Mouse (Mus musculus) embryonic facial prominence, embryonic 15.5 days (tissue): ENCODE data around the gene Fut2. TPM values are rescaled to one million over a fixed set of nuclear protein-coding genes. Genes with fewer than 3 reads are reported as not detected.

Experiments used
- ATAC-seq: fragments of 200-750 bp; cut with Nextera tagmentation; 2 replicates; pipeline ENCODE4 v1.8.0; 2017; ENCODE audit warnings: low read depth, moderate TSS enrichment; ENCODE audit not compliant: insufficient number of reproducible peaks, low FRiP score, low TSS enrichment
- H3K27ac ChIP-seq: fragments of 300-500 bp; sonication (generic); replicated peaks from 2 replicates; pipeline ENCODE4 v1.5.1; 2015; ENCODE audit warnings: mild to moderate bottlenecking, inconsistent platforms
- H3K27me3 ChIP-seq: fragments of 300-500 bp; sonication (generic); 2 replicates; pipeline ENCODE4 v1.6.1; 2015; ENCODE audit warnings: inconsistent platforms
- H3K36me3 ChIP-seq: fragments of 300-500 bp; sonication (generic); 2 replicates; pipeline ENCODE4 v1.6.1; 2015; ENCODE audit warnings: mild to moderate bottlenecking, inconsistent platforms
- H3K4me1 ChIP-seq: fragments of 300-500 bp; sonication (generic); 2 replicates; pipeline ENCODE4 v1.6.1; 2015; ENCODE audit warnings: inconsistent platforms
- H3K4me2 ChIP-seq: fragments of 300-500 bp; sonication (generic); replicated peaks from 2 replicates; pipeline ENCODE4 v1.6.1; 2015; ENCODE audit warnings: mild to moderate bottlenecking, inconsistent platforms
- H3K4me3 ChIP-seq: fragments of 300-500 bp; sonication (generic); replicated peaks from 2 replicates; pipeline ENCODE4 v1.5.1; 2015; ENCODE audit warnings: mild to moderate bottlenecking, inconsistent platforms
- H3K9ac ChIP-seq: fragments of 300-500 bp; sonication (generic); 2 replicates; pipeline ENCODE4 v1.6.1; 2015; ENCODE audit warnings: inconsistent platforms
- H3K9me3 ChIP-seq: fragments of 300-500 bp; sonication (generic); replicated peaks from 2 replicates; pipeline ENCODE4 v1.6.1; 2016; ENCODE audit warnings: inconsistent platforms
- WGBS: fragments of 180-500 bp; shearing (Covaris S2); methylation state at CpG from one replicate; pipeline ENCODE4 v1.1.7; 2015; 5-methylcytosine and 5-hydroxymethylcytosine counted together
- polyA plus RNA-seq: library from polyadenylated mRNA; unstranded; fragments of >200 nt; fragmentation: Nextera tagmentation; extraction: Ambion mirVana; gene quantifications from 2 replicates; pipeline ENCODE4 v1.2.1, GENCODE M21; 2015

The Fut2 gene
- polyA plus RNA-seq, 1 experiment from 2014 or later: 6.5 TPM

GRCm38 (mm10) chr7:45619592-45619991, 46.6 kb downstream of the Fut2 start:
- Histone ChIP-seq H3K36me3 (no peaks in the 10 kb centered on the region), H3K4me2 (no peak overlapping the region), H3K27me3 (peaks cover 19% of the 10 kb centered on the region), H3K27ac (no peak overlapping the region), H3K9ac (no peak overlapping the region), H3K4me3 (no peak overlapping the region), H3K9me3 (no peaks in the 10 kb centered on the region), H3K4me1 (peaks cover 28% of the 10 kb centered on the region)
- ATAC-seq: no peak
- 75% methylated on average over 5 of the region's 5 CpGs for WGBS

GRCm38 (mm10) chr7:45618316-45618715, 47.9 kb downstream of the Fut2 start:
- H3K4me2 ChIP-seq: no peak overlapping the region; the same call in 1 of the 2 replicates
- H3K27me3 ChIP-seq: peaks cover 19% of the 10 kb centered on the region
- no peaks in the 10 kb centered on the region for H3K9me3 ChIP-seq
- H3K36me3 ChIP-seq: no peaks in the 10 kb centered on the region
- H3K27ac ChIP-seq: no peak overlapping the region
- no peak for ATAC-seq
- H3K9ac ChIP-seq: no peak overlapping the region
- 76% methylated on average over 5 of the region's 5 CpGs for WGBS
- H3K4me3 ChIP-seq: no peak overlapping the region
- peaks cover 29% of the 10 kb centered on the region for H3K4me1 ChIP-seq

- Histone ChIP-seq H3K4me3 (peak within 1 kb of the TSS; percentile 32), H3K4me2 (peak within 1 kb of the TSS; percentile 46), H3K9me3 (no peaks in the 10 kb centered on the region), H3K36me3 (no peaks in the 10 kb centered on the region), H3K9ac (no peak within 1 kb of the TSS), H3K4me1 (peaks cover 29% of the 10 kb centered on the region), H3K27me3 (peaks cover 19% of the 10 kb centered on the region), H3K27ac (peak within 1 kb of the TSS; percentile 81)
- WGBS: 4% methylated on average over 29 of the region's 31 CpGs
- ATAC-seq: peak; percentile 69
These were observed 49.0 kb downstream of the Fut2 start, which contains the start of gene Fut1 for GRCm38 (mm10) chr7:45617042-45617695. Gene Fut1 (plus strand): TSS chr7:45617289.

GRCm38 (mm10) chr7:45616277-45616676, 49.9 kb downstream of the Fut2 start:
- Histone ChIP-seq H3K27me3 (peaks cover 19% of the 10 kb centered on the region), H3K4me3 (no peak overlapping the region), H3K4me1 (peaks cover 29% of the 10 kb centered on the region), H3K27ac (peak overlapping the region; percentile 81), H3K9ac (no peak overlapping the region), H3K4me2 (peak overlapping the region; percentile 46; the same call in 1 of the 2 replicates), H3K9me3 (no peaks in the 10 kb centered on the region), H3K36me3 (no peaks in the 10 kb centered on the region)
- 8% methylated on average over 6 of the region's 6 CpGs for WGBS
- peak; percentile 65 for ATAC-seq

GRCm38 (mm10) chr7:45609511-45609910, 56.7 kb downstream of the Fut2 start:
- Histone ChIP-seq H3K4me1 (0 out of 2 replicates have a peak, but pooled peaks cover under 1% of the 10 kb centered on the region), H3K9ac (no peak overlapping the region), H3K4me2 (no peak overlapping the region), H3K4me3 (no peak overlapping the region), H3K36me3 (no peaks in the 10 kb centered on the region), H3K27me3 (no peaks in the 10 kb centered on the region), H3K9me3 (no peaks in the 10 kb centered on the region), H3K27ac (no peak overlapping the region)
- 58% methylated on average over 1 of the region's 1 CpGs for WGBS
- ATAC-seq: no peak

- Histone ChIP-seq H3K9ac (no peak overlapping the region), H3K27ac (peak overlapping the region; percentile 58; the same call in 1 of the 2 replicates), H3K27me3 (no peaks in the 10 kb centered on the region), H3K9me3 (no peaks in the 10 kb centered on the region), H3K4me3 (no peak overlapping the region), H3K4me2 (no peak overlapping the region), H3K36me3 (no peaks in the 10 kb centered on the region), H3K4me1 (no peaks in the 10 kb centered on the region)
- ATAC-seq: no peak; the same call in 1 of the 2 replicates
- WGBS: 56% methylated on average over 9 of the region's 9 CpGs
These were observed 60.4 kb downstream of the Fut2 start for GRCm38 (mm10) chr7:45605704-45606289.

GRCm38 (mm10) chr7:45598960-45599879, 67.0 kb downstream of the Fut2 start:
- Histone ChIP-seq H3K36me3 (no peaks in the 10 kb centered on the region), H3K4me1 (peaks cover 6% of the 10 kb centered on the region; the same call in 1 of the 2 replicates), H3K9ac (no peak overlapping the region), H3K4me3 (no peak overlapping the region), H3K27ac (no peak overlapping the region), H3K27me3 (no peaks in the 10 kb centered on the region), H3K9me3 (no peaks in the 10 kb centered on the region), H3K4me2 (no peak overlapping the region)
- ATAC-seq: no peak
- 35% methylated on average over 18 of the region's 18 CpGs for WGBS

Other genes starting within 250 kb of the Fut2 start
- 2.0 and 4.8 TPM in 2 replicates for gene Lhb, start 245.6 kb downstream of the Fut2 start, polyA plus RNA-seq
- 40.6 and 42.0 TPM in 2 replicates for gene Gys1, start 231.6 kb downstream of the Fut2 start, polyA plus RNA-seq
- gene Ruvbl2, start 228.3 kb downstream of the Fut2 start, polyA plus RNA-seq: 146 and 159 TPM in 2 replicates
- 4,629 and 4,755 TPM in 2 replicates for gene Ftl1, start 206.5 kb downstream of the Fut2 start, polyA plus RNA-seq
- gene Bax, start 199.5 kb downstream of the Fut2 start, polyA plus RNA-seq: 156 and 158 TPM in 2 replicates
- gene Tulp2, start 184.5 kb downstream of the Fut2 start, polyA plus RNA-seq: 1.1 and 1.8 TPM in 2 replicates
- gene Gm45808, start 179.6 kb downstream of the Fut2 start, polyA plus RNA-seq: not detected in 2 replicates
- 4.4 and 5.1 TPM in 2 replicates for gene Dhdh, start 177.6 kb downstream of the Fut2 start, polyA plus RNA-seq
- 258 and 262 TPM in 2 replicates for gene Nucb1, start 156.0 kb downstream of the Fut2 start, polyA plus RNA-seq
- 27.5 and 29.6 TPM in 2 replicates for gene Ppp1r15a, start 140.1 kb downstream of the Fut2 start, polyA plus RNA-seq
- 7.5 and 7.6 TPM in 2 replicates for gene Plekha4, start 140.1 kb downstream of the Fut2 start, polyA plus RNA-seq
- gene Hsd17b14, start 111.5 kb downstream of the Fut2 start, polyA plus RNA-seq: 2.1 and 3.3 TPM in 2 replicates
- 63.0 and 65.1 TPM in 2 replicates for gene Bcat2, start 96.2 kb downstream of the Fut2 start, polyA plus RNA-seq
- gene Fgf21, start 50.9 kb downstream of the Fut2 start, polyA plus RNA-seq: 0.95 and 1.2 TPM in 2 replicates
- gene Fut1, start 49.1 kb downstream of the Fut2 start, polyA plus RNA-seq: 4.8 and 5.3 TPM in 2 replicates
- 0.38 and 0.41 TPM in 2 replicates for gene Izumo1, start 44.6 kb downstream of the Fut2 start, polyA plus RNA-seq
- gene Rasip1, start 38.9 kb downstream of the Fut2 start, polyA plus RNA-seq: 14.5 and 15.3 TPM in 2 replicates
- gene Mamstr, start 26.4 kb downstream of the Fut2 start, polyA plus RNA-seq: 20.0 and 21.4 TPM in 2 replicates
- 10.8 and 11.7 TPM in 2 replicates for gene Ntn5, start 17.6 kb upstream of the Fut2 start, polyA plus RNA-seq
- gene Sec1, start 28.0 kb upstream of the Fut2 start, polyA plus RNA-seq: 9.6 and 11.1 TPM in 2 replicates
- 17.2 and 17.7 TPM in 2 replicates for gene Car11, start 33.4 kb upstream of the Fut2 start, polyA plus RNA-seq
- 6.8 and 7.0 TPM in 2 replicates for gene Dbp, start 38.7 kb upstream of the Fut2 start, polyA plus RNA-seq
- gene Rpl18, start 49.1 kb upstream of the Fut2 start, polyA plus RNA-seq: 1,062 and 1,100 TPM in 2 replicates
- gene Sphk2, start 51.6 kb upstream of the Fut2 start, polyA plus RNA-seq: 38.4 and 43.4 TPM in 2 replicates
- gene Fam83e, start 54.8 kb upstream of the Fut2 start, polyA plus RNA-seq: 2.1 and 3.2 TPM in 2 replicates
- 0.24 and 0.25 TPM in 2 replicates for gene Spaca4, start 59.4 kb upstream of the Fut2 start, polyA plus RNA-seq
- 1.9 TPM in 2 replicates for gene Lmtk3, start 117.3 kb upstream of the Fut2 start, polyA plus RNA-seq
- 49.6 and 55.7 TPM in 2 replicates for gene Sult2b1, start 118.3 kb upstream of the Fut2 start, polyA plus RNA-seq
- 124 and 129 TPM in 2 replicates for gene Cyth2, start 148.2 kb upstream of the Fut2 start, polyA plus RNA-seq
- gene Kcnj14, start 158.4 kb upstream of the Fut2 start, polyA plus RNA-seq: 1.4 and 1.7 TPM in 2 replicates
- gene Grwd1, start 164.6 kb upstream of the Fut2 start, polyA plus RNA-seq: 57.3 and 58.0 TPM in 2 replicates
- gene Kdelr1, start 206.4 kb upstream of the Fut2 start, polyA plus RNA-seq: 83.7 and 98.4 TPM in 2 replicates
- 0.67 and 0.79 TPM in 2 replicates for gene Grin2d, start 212.0 kb upstream of the Fut2 start, polyA plus RNA-seq
- gene Syngr4, start 230.3 kb upstream of the Fut2 start, polyA plus RNA-seq: 0.40 and 0.77 TPM in 2 replicates
- 4.9 and 5.0 TPM in 2 replicates for gene Tmem143, start 230.5 kb upstream of the Fut2 start, polyA plus RNA-seq